Mouse (Mus musculus) adrenal gland, adult 18-20 months (tissue): ENCODE data around the gene Fermt1. TPM values are rescaled to one million over a fixed set of nuclear protein-coding genes. Genes with fewer than 3 reads are reported as not detected.

ENCODE experiments used
- DNase-seq, 2 experiments: peaks; one replicate each; pipeline ENCODE4 v3.0.0; 2021 to 2022; ENCODE audit warnings: low spot score in 2 of 2
- total RNA-seq, 2 experiments: library from RNA; stranded (reverse); gene quantifications; 1 replicate in 1 of 2; 2 replicates in 1 of 2; pipeline ENCODE4 v1.2.3; 2021

Gene Fermt1
- total RNA-seq, 2 experiments from 2014 or later, result not detected

DNA sequence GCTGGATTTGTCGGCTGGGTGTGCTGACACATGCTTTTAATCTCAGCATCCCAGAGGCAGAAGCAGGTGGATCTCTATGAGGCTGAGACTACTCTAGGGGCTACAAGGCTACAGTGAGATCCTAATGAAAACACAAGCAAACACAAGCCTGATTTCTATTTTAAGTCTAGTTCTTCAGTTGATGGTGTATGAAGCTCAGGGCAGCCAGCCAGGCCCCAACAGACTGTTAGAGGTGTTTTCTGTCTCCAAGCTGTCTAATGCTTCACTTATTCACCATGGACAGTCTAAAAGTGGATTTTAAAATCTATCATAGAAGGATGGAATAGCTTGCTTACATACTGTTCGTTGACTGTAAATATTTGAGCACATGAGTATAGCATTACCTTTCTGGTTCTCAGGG is 84.2 kb downstream of the Fermt1 start:
- no peak for DNase-seq

DNA sequence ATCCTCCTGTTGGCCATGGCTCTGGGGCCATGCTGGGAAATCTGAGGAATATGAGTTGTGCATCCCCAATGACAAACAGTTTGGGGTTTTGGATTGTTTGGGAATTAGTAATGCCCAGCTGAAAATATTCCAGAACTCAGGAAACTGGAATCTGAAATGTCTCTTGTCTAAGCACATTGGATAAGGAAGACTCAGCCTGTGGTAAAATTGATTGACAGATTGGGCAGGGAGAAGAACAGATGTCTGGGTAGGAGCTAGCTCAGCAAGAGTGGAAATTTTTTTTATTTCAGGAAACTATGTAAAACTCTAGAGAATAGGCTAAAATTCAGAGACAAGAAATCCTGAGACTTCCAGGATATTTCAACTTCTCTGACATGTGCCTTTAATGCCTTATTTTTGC is 85.3 kb downstream of the Fermt1 start:
- no peak for DNase-seq

- DNase-seq, result no peak
These were observed 89.4 kb downstream of the Fermt1 start for GRCm38 (mm10) chr2:132856333-132856732.

Other genes with a start within 250 kb of the Fermt1 start
- gene Chgb, start 164.6 kb downstream of the Fermt1 start, total RNA-seq, result 1,000 to 10,000 TPM; 1,487 to 1,858 TPM
- gene Trmt6, start 129.9 kb downstream of the Fermt1 start, total RNA-seq, result 10 to 100 TPM; 16.8 to 20.5 TPM
- 1 to 10 TPM; 3.4 to 3.7 TPM for gene Mcm8, start 129.8 kb downstream of the Fermt1 start, total RNA-seq
- 100 to 1,000 TPM; 111 to 115 TPM for gene Crls1, start 99.2 kb downstream of the Fermt1 start, total RNA-seq
- gene Lrrn4, start 65.0 kb downstream of the Fermt1 start, total RNA-seq, result 1 to 10 TPM; 4.4 to 6.9 TPM